Mouse (Mus musculus) hindbrain, embryonic 12.5 days (tissue): Measurements from ENCODE around the gene Ehbp1. TPM values are rescaled to one million over a fixed set of nuclear protein-coding genes. Genes with fewer than 3 reads are reported as not detected.

ENCODE experiments used
- ATAC-seq: fragments of 200-750 bp; cut with Nextera tagmentation; 2 replicates; pipeline ENCODE4 v1.8.0; 2017; ENCODE audit warnings: moderate TSS enrichment; ENCODE audit not compliant: low FRiP score
- H3K27ac ChIP-seq: fragments of 300-500 bp; sonication (generic); 2 replicates; pipeline ENCODE4 v1.5.1; 2016; ENCODE audit warnings: mild to moderate bottlenecking
- H3K27me3 ChIP-seq: fragments of 300-500 bp; sonication (generic); 2 replicates; pipeline ENCODE4 v1.6.1; 2016; ENCODE audit warnings: mild to moderate bottlenecking
- H3K36me3 ChIP-seq: fragments of 300-500 bp; sonication (generic); 2 replicates; pipeline ENCODE4 v1.6.1; 2016; ENCODE audit warnings: mild to moderate bottlenecking
- H3K4me1 ChIP-seq: fragments of 300-500 bp; sonication (generic); 2 replicates; pipeline ENCODE4 v1.6.1; 2016
- H3K4me2 ChIP-seq: fragments of 300-500 bp; sonication (generic); replicated peaks from 2 replicates; pipeline ENCODE4 v1.6.1; 2016; ENCODE audit warnings: mild to moderate bottlenecking
- H3K4me3 ChIP-seq: fragments of 300-500 bp; sonication (generic); 2 replicates; pipeline ENCODE4 v1.5.1; 2016; ENCODE audit warnings: mild to moderate bottlenecking
- H3K9ac ChIP-seq: fragments of 300-500 bp; sonication (generic); 2 replicates; pipeline ENCODE4 v1.6.1; 2016; ENCODE audit warnings: mild to moderate bottlenecking, moderate library complexity
- H3K9me3 ChIP-seq: fragments of 300-500 bp; sonication (generic); replicated peaks from 2 replicates; pipeline ENCODE4 v1.6.1; 2016; ENCODE audit warnings: mild to moderate bottlenecking
- WGBS: fragments of 180-500 bp; shearing (Covaris S2); methylation state at CpG from one replicate; pipeline ENCODE4 v1.1.7; 2016; 5-methylcytosine and 5-hydroxymethylcytosine counted together
- polyA plus RNA-seq: library from polyadenylated mRNA; unstranded; fragments of >200 nt; fragmentation: Nextera tagmentation; extraction: Ambion mirVana; gene quantifications from 2 replicates; pipeline ENCODE4 v1.2.1, GENCODE M21; 2016

Gene Ehbp1
- polyA plus RNA-seq, 1 experiment from 2014 or later = 19.6 TPM

- peak; percentile 81 for ATAC-seq
- Histone ChIP-seq H3K4me2 (no peak overlapping the region), H3K36me3 (no peaks in the 10 kb centered on the region), H3K4me3 (no peak overlapping the region), H3K27me3 (peaks cover 3% of the 10 kb centered on the region), H3K27ac (no peak overlapping the region), H3K9me3 (no peaks in the 10 kb centered on the region), H3K9ac (no peak overlapping the region), H3K4me1 (no peaks in the 10 kb centered on the region)
- 41% methylated on average over 8 of the region's 8 CpGs for WGBS
Measured at GRCm38 (mm10) chr11:22017444-22017843, 324.6 kb downstream of the Ehbp1 start.

DNA sequence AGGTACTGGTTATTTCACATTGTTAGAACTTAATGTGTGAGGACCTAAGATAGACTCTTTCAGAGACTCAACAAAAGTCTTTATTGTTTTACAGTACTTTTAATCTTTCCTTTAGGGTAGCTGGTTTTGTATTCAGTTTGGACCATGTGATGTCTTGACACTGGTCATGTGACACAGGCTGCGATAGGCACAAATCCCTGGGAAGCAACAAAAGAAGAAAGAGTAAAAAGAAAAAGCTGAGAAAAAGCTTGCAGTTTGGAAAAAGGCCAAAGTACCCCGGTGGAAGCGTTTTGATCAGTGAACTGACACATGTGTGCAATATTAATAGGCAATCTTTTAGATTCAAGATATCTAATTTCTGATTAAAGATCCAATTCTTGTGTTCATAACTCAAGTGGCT lies 325.8 kb downstream of the Ehbp1 start:
- Histone ChIP-seq H3K36me3 (no peaks in the 10 kb centered on the region), H3K4me3 (no peak overlapping the region), H3K27ac (no peak overlapping the region), H3K9ac (no peak overlapping the region), H3K9me3 (no peaks in the 10 kb centered on the region), H3K4me2 (no peak overlapping the region), H3K27me3 (peaks cover 5% of the 10 kb centered on the region), H3K4me1 (no peaks in the 10 kb centered on the region)
- ATAC-seq = no peak
- 55% methylated on average over 3 of the region's 3 CpGs for WGBS

- peaks cover 69% of the 10 kb centered on the region for H3K27me3 ChIP-seq
- H3K4me3 ChIP-seq = no peak overlapping the region
- no peak for ATAC-seq
- H3K4me2 ChIP-seq = peak overlapping the region; percentile 40
- H3K27ac ChIP-seq = no peak overlapping the region
- H3K9ac ChIP-seq = no peak overlapping the region
- WGBS = 12% methylated on average over 2 of the region's 2 CpGs
- H3K36me3 ChIP-seq = no peaks in the 10 kb centered on the region
- no peaks in the 10 kb centered on the region for H3K9me3 ChIP-seq
- H3K4me1 ChIP-seq = peaks cover 13% of the 10 kb centered on the region; the same call in 1 of the 2 replicates
Measured at GRCm38 (mm10) chr11:22008817-22009216, 333.3 kb downstream of the Ehbp1 start.

DNA sequence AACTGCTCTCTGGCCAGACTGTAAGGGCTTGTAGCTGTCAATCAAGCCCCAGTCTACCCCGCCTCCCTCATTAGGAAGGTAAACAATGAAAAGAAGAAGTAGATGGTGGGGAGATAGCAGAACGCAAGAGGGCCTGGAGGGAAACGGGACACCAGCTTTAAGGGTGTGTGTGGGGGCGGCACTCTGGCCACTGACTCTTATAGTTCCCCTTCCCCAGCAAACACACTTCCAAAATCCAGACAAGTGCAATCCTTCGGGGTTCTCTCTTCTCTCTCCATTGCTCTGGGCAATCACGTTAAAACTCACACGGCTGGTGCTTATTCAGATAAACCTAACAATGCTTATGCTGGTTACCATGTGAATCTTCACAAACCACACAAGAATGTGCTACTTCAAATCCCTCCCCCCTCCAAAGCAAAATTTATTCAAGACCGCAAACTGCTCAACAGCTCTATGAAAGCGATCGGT lies 333.9 kb downstream of the Ehbp1 start:
- H3K9ac ChIP-seq = no peak overlapping the region
- no peaks in the 10 kb centered on the region for H3K9me3 ChIP-seq
- H3K36me3 ChIP-seq = no peaks in the 10 kb centered on the region
- H3K4me2 ChIP-seq = peak overlapping the region; percentile 40
- WGBS = 1% methylated on average over 10 of the region's 10 CpGs
- H3K27ac ChIP-seq = peak overlapping the region; percentile 66; the same call in 1 of the 2 replicates
- H3K4me1 ChIP-seq = peaks cover 17% of the 10 kb centered on the region; the same call in 1 of the 2 replicates
- H3K27me3 ChIP-seq = peaks cover 74% of the 10 kb centered on the region
- H3K4me3 ChIP-seq = peak overlapping the region; percentile 7; the same call in 1 of the 2 replicates
- ATAC-seq = peak; percentile 75

GRCm38 (mm10) chr11:22007781-22008110 lies 334.3 kb downstream of the Ehbp1 start:
- Histone ChIP-seq H3K4me2 (peak overlapping the region; percentile 40), H3K4me3 (no peak overlapping the region), H3K36me3 (no peaks in the 10 kb centered on the region)

DNA sequence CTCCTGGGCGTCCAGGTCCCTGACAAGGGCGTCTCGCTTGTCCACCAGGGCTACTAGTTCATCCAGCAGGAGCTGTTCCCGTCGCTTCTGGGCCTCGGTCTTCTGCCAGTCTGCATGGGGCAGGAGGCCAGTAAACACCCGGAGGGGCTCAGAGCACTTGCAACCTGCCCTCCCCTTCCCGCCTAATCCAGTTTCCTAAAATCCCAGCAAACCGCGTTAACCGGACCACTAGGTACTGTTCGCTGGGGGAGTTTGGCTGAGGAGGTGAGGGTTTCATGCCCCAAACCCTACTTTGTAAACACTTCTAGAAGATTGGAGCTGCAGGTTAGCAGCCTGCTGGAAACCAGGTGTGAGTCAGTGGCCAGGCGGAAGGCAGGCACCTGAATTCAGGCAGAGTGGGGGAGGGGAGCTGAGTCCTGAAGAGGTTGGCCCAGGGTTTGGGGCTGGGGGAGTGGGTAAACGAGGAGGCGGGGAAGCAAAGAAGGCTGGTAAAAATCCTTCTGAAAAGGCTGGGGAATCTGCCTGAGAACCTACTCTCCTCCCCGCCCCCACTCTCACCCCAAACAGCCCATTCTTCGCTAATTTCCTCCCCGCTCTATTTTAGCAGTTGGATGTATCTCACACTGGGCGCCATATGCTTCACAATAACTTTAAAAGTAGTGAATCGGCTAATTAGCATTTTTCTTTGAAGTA lies 334.9 kb downstream of the Ehbp1 start:
- H3K9ac ChIP-seq = no peak overlapping the region
- H3K4me2 ChIP-seq = peak overlapping the region; percentile 40
- H3K36me3 ChIP-seq = no peaks in the 10 kb centered on the region
- peak; percentile 42 for ATAC-seq
- peaks cover 17% of the 10 kb centered on the region; the same call in 1 of the 2 replicates for H3K4me1 ChIP-seq
- H3K9me3 ChIP-seq = no peaks in the 10 kb centered on the region
- H3K4me3 ChIP-seq = peak overlapping the region; percentile 7; the same call in 1 of the 2 replicates
- 2% methylated on average over 20 of the region's 20 CpGs for WGBS
- H3K27me3 ChIP-seq = peaks cover 78% of the 10 kb centered on the region
- peak overlapping the region; percentile 23; the same call in 1 of the 2 replicates for H3K27ac ChIP-seq

More at GRCm38 (mm10) chr11:22007781-22008110, 334.3 kb downstream of the Ehbp1 start:
- Histone ChIP-seq H3K4me1 (peaks cover 17% of the 10 kb centered on the region; the same call in 1 of the 2 replicates), H3K9ac (no peak overlapping the region), H3K27me3 (peaks cover 73% of the 10 kb centered on the region), H3K9me3 (no peaks in the 10 kb centered on the region), H3K27ac (no peak overlapping the region)
- ATAC-seq = no peak; the same call in 1 of the 2 replicates
- WGBS = 1% methylated on average over 6 of the region's 6 CpGs

GRCm38 (mm10) chr11:22006471-22007087 lies 335.5 kb downstream of the Ehbp1 start:
- H3K9me3 ChIP-seq = no peaks in the 10 kb centered on the region
- peak overlapping the region; percentile 40 for H3K4me2 ChIP-seq
- no peak for ATAC-seq
- peak overlapping the region; percentile 7; the same call in 1 of the 2 replicates for H3K4me3 ChIP-seq
- no peaks in the 10 kb centered on the region for H3K36me3 ChIP-seq
- H3K4me1 ChIP-seq = peaks cover 23% of the 10 kb centered on the region
- H3K27me3 ChIP-seq = peaks cover 85% of the 10 kb centered on the region
- peak overlapping the region; percentile 23; the same call in 1 of the 2 replicates for H3K27ac ChIP-seq
- 12% methylated on average over 12 of the region's 12 CpGs for WGBS
- H3K9ac ChIP-seq = no peak overlapping the region

DNA sequence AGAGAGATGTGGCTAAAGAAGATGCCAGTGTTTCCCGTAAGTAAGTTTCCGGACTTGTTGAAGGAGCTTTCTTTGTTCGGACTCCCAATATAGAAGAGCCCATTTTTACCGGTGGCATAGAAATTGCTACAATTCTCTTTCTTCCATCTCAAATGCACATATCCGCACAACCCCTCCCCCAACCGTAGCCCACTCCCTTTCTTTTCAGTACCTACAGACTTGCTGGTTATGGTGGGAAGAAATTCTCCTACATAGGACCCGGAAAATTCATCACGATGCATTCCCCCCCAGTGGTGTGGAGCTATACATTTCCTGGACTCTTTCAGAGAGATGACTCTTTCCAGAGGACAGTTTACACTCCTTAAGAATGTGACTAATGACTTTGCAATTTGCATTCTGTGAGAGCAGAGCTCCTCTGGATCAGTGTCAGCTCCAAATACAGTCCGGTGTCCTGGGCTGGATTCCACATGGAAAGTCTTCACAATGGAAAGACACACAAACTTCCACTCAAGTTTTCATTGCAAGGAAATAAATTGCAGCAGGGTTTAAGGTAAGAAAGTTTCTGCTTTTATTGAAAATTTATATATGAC lies 336.7 kb downstream of the Ehbp1 start:
- 8% methylated on average over 9 of the region's 9 CpGs for WGBS
- H3K27ac ChIP-seq = no peak overlapping the region
- H3K9me3 ChIP-seq = no peaks in the 10 kb centered on the region
- peaks cover 85% of the 10 kb centered on the region for H3K27me3 ChIP-seq
- ATAC-seq = no peak
- H3K9ac ChIP-seq = no peak overlapping the region
- no peak overlapping the region for H3K4me3 ChIP-seq
- no peaks in the 10 kb centered on the region for H3K36me3 ChIP-seq
- no peak overlapping the region for H3K4me2 ChIP-seq
- peaks cover 29% of the 10 kb centered on the region for H3K4me1 ChIP-seq

- Histone ChIP-seq H3K9me3 (no peaks in the 10 kb centered on the region), H3K4me2 (peak overlapping the region; percentile 27), H3K27ac (no peak overlapping the region; the same call in 1 of the 2 replicates), H3K9ac (0 out of 2 replicates have a peak overlapping the region, but pooled peaks have one; percentile 2), H3K27me3 (peaks cover 88% of the 10 kb centered on the region), H3K36me3 (no peaks in the 10 kb centered on the region), H3K4me3 (no peak overlapping the region), H3K4me1 (peaks cover 30% of the 10 kb centered on the region)
- WGBS = under 1% methylated on average over 17 of the region's 18 CpGs
- no peak for ATAC-seq
Measured at GRCm38 (mm10) chr11:22004331-22004841, 337.7 kb downstream of the Ehbp1 start.

- ATAC-seq = no peak
- peak overlapping the region; percentile 47; the same call in 1 of the 2 replicates for H3K4me3 ChIP-seq
- peak overlapping the region; percentile 74 for H3K4me2 ChIP-seq
- H3K9me3 ChIP-seq = no peaks in the 10 kb centered on the region
- 1% methylated on average over 31 of the region's 31 CpGs for whole genome bisulfite sequencing
- H3K27me3 ChIP-seq = peaks cover 97% of the 10 kb centered on the region
- peaks cover 29% of the 10 kb centered on the region for H3K4me1 ChIP-seq
- no peak overlapping the region for H3K27ac ChIP-seq
- no peak overlapping the region for H3K9ac ChIP-seq
- no peaks in the 10 kb centered on the region for H3K36me3 ChIP-seq
Measured at GRCm38 (mm10) chr11:22003341-22003981, 338.6 kb downstream of the Ehbp1 start.

GRCm38 (mm10) chr11:22002783-22003340 lies 339.2 kb downstream of the Ehbp1 start, which contains the start of gene Otx1:
TSS of gene Otx1 (minus strand) at chr11:22002897.
- H3K9me3 ChIP-seq = no peaks in the 10 kb centered on the region
- WGBS = under 1% methylated on average over 34 of the region's 34 CpGs
- H3K4me1 ChIP-seq = peaks cover 24% of the 10 kb centered on the region
- peak within 1 kb of the TSS; percentile 47 for H3K4me3 ChIP-seq
- no peak for ATAC-seq
- H3K9ac ChIP-seq = peak within 1 kb of the TSS; percentile 59
- peak within 1 kb of the TSS; percentile 74 for H3K4me2 ChIP-seq
- H3K27ac ChIP-seq = peak within 1 kb of the TSS; percentile 69
- H3K27me3 ChIP-seq = peaks cover 97% of the 10 kb centered on the region
- H3K36me3 ChIP-seq = no peaks in the 10 kb centered on the region
